Mouse (Mus musculus): ENCODE results near the gene Efnb1.
A peak's percentile ranks its signal among the peaks of the same experiment; 100 is the strongest.
"Not testable (repeated sequence)": the region's sequence is repeated elsewhere in the genome, so short reads cannot be mapped to it uniquely, and the experiment has no call there.

Efnb1 gene

DNA sequence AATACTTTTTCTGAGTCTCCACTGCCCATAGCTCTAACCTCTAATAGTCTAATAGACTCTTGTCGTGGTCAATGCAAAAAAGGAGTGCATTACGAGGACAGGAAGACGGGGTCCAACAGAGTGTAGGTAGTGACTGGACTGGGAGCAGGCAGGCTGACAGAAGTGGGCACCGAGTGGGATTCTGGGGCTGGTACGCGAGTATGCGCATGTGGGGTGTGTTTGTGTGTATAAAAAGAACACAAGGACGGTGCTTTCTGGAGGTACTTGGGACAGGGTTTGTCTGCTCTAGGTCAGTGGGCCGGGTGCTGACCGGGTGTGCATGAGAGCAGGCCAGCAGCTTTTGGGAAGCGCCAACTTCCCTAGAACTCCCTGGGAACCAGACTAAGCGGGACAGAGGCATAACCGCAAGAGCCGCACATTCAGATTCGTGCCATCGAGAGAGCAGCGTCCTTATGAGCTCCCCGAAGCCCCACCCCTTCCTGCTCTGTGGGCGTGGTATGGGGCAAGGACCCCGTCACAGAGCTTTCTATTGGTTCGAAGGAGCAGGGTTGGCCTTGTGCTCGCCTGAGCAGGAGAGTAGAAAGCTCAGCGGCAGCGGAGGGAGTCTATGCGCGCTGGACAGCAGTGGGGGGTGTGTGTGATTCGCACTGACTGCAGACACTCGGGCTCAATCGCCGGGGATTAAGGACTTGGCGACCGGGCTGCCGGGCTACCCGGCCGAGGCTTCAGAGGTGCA, at the start of gene Efnb1:
Gene Efnb1 (plus strand): TSS at position 608 of the 736 bp plus-strand sequence.
- peak; percentile 82 for DNase-seq (ENCODE audit: extremely low spot score, low spot score)

DNA sequence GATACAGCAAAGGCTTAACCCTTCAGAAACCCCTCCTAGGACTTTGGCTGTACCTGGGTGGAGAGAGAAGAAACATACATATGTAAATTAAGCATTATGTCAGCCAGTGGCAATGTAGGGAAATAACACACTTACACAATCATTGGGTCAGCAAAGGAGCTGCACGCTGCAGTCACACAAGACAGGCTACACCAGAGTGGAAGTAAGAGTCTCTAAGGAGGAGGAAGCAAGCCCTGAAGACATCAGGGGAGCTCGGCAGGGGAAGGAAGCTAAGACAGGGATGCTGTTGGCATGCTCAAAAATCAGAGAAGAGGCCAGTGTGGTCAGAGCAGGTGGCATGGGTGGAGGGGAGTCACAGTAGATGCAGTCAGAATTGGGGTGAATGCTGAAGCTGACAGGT, 43.2 kb upstream of the Efnb1 start:
- DNase-seq (ENCODE audit: extremely low spot score, low spot score), result no peak

DNA sequence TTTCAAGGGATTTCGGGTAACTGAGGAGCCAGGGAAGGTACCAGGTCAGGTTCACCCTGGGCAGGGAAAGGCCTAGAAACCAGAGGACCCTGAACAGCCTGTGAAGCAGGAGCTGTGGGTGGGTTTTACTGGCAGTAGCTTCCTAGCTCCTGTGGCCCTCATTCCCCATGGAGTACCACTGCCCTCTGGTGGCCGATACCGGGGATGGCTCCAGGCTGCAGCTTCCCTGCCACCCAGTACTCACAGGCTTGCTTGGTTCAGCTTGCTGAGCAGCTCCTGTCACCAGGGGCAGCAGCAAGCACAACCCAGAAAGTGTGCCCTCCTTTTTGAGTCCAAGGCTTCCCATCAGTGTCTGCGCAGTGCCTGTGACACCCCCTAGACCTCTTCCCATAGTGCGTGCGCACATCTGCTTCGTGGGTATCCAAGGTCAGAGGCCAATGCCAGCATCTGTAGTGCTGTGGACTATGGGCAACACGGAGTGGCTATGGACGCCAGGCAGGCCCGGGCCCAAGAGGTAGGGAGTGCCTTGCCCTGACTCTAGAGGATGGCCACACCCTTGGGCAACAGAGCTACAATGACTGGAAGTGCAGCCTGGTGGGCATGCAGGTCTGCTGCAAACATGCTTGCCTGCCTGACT, 24.7 kb upstream of the Efnb1 start:
- DNase-seq (ENCODE audit: extremely low spot score, low spot score), result not testable (repeated sequence)

DNA sequence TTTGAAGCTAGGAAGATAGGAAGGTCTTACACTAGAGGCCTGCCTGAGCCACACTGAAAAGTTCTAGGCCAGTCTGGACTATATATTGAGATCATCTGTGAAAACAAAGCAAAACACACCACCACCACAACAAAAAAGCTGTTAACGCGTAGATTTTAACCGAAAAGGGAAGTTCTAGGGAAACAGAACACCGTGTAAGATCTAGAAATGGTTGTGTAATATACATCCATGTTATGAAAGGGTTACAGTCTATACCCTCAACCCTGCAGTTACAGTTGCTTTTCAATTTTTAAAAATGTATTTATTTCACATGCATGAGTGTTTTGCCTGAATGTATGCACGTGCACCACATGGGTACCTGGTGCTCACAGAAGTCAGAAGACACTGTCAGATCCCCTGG, 16.4 kb upstream of the Efnb1 start:
- DNase-seq (ENCODE audit: extremely low spot score, low spot score), result no peak

DNA sequence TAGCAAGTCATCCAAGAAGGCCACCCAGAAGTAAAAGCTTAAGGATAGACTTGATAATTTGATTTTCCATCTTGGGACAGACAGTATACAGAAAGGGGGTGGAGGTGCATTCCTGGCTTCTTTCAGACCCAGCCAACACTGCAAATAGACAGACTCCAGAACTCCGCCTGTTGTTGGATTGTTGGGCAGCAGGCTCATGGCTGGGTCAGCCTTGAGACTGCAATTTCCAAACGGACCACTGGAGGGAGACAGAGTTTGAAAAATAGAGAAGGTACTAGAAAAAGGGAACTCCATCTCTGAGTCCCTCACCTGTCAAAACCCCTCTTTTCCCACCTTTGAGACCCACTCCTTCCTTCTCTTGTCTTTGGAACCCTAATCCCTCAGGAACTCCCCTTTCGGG, 5.9 kb upstream of the Efnb1 start:
- peak; percentile 68 for DNase-seq (ENCODE audit: extremely low spot score, low spot score)

DNA sequence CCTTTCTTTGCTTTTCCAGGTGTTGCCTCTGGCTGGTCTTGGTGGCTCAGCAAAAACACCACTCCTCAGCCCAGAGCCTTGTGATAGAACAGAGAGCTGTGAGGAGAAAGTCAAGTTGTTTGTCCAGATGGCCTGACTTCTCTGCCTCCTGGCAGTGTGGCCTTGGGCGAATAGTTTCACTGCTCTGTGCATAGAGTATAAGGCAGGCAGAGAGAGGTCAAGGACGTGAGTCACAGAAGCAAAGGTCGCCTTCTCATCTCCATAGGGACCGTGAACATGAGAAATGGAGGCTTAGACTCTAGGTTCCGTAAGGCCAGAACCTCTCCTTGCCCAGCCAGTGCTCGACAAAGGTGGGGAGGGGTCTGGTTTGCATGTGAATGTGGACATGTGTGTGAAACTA, 3.4 kb upstream of the Efnb1 start:
- DNase-seq (ENCODE audit: extremely low spot score, low spot score), result no peak

DNA sequence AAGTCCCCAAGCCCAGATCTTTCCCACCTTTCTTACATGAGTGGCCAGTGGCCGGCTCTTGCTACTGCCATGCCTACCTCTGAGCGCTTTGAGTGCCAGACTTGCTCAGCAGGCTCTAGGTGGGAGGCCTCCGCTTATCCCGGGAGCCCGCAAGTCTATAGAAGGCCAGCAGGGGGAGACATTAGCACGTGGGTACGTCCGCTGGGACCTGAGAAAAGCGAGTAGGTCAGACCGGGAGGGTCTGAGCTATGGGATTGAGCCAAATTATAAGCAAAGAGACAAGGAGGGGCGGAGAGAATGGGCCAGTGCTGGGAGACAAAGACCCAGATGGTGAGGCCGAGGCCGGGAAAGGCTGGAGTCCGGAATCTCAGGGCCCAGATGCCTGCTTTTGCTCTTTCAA, 1.0 kb upstream of the Efnb1 start:
- DNase-seq (ENCODE audit: extremely low spot score, low spot score), result peak; percentile 83

DNA sequence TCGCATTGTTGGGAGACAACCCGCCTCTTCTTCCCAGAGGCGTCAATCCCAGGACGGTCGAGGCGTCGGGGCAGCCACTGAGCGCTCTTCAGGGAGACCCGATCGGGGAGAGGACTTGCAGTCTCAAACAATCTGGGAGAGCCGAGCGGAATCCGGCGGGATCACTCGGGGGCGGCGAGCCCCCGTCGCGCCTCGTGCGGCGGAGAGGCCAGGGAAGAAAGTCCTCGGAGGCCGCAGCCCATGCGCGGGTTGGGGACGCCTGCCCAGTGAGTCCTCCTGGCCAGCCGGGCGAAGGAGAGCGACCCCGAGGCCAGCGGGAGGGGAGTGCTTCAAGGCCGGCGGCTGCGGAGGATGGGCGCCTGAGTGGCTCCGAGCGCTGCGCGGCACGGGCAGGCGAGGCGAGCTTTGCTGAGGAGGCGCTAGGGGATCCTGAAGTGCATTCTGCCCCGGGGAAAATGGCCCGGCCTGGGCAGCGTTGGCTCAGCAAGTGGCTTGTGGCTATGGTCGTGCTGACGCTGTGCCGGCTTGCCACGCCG, 569 bp downstream of the Efnb1 start:
- DNase-seq (ENCODE audit: extremely low spot score, low spot score), result no peak

DNA sequence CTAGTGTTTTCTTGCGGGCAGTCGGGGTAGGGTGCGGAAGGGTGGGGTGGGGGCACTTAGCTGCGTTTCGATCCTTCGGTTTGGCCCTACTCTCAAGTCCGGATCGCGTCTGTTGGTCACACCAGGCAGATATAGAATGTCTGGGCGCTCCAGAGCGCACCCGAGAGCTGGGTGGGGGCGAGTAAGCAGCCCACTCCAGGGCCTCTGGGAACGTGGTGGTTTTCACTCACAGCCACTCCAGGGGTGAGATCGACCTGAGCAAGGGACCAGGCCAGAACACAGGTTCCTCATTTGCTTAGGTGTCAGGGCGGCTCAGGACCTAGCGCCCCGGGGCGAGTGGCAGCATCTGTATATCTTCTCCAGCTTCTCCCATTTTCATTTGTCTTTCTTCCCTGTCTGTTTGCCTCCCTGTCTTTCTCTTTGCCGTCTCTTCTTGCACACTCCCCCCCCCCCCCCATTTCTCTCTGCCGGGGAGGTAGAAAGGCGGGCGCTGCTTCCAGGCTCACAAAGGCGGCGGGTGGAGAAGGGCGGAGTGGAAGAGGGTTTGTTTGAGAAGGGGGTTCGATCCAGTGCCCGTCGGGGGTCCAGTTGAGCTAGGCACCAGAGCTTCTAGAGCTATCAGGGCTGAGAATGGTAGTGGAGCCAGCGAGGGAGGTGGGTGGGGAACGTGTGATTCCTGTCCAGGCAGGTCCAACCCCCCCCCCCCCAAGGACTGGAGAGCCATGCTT, 1.4 kb downstream of the Efnb1 start:
- DNase-seq (ENCODE audit: extremely low spot score, low spot score), result peak; percentile 32

DNA sequence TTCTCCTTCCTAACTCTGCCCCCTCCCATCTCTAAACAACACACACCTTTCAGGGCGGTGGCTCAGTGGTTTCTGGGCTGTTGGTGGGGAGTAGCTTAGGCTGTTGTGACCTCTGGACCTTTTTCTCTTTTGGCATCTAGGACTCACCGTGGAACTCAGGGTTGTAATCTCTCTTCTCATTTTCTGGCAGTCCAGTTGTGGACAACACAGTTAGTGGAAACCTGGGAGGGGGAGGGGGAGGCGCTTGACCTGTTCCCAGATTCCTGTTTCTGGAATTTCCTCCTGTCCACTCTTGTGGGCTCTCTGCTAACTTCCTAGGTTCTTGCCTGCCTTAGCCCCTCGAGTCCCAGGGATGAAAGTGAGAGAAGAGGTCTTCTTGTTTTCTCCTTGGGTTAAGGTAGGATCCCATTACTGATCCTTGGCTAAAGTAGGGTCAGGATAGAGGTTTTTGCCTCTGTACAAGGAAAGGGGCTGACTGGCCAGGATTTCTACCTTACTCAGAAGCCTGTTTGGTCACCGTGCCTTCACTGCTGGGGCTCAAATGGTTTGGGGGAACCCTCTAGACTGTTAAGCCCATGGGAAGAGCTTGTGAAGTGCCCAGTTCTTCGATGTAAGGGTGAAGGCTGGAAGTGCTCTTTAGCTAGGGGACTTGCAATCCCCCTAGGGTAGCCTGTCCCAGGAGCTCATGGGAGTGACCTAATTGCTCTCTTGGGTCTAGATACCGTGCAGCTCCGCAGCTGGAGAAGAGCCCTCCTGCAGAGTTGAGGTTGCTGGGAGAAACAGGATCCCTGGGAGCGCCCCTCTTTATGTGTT, 2.2 kb downstream of the Efnb1 start:
- DNase-seq (ENCODE audit: extremely low spot score, low spot score), result no peak

DNA sequence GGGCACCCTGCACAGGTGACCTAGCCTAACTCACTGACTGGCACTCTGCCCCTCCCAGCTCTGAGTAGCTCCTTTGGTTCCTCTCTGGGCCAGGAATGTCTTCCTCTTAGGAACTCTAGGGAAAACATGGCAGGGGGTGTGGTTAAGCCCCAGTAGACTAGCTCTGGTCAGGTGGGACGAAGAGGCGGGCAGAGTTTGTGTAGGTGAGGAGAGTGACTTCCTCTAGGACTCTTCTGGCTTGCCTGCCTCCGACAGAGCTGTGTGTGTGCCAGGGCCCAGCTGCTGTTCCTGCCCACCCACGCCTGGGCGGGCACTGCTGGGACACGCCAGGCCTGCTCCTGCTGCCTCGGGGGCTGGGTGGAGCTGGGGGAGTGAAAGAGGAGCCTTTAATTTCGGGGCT, 5.1 kb downstream of the Efnb1 start:
- no peak for DNase-seq (ENCODE audit: extremely low spot score, low spot score)

DNA sequence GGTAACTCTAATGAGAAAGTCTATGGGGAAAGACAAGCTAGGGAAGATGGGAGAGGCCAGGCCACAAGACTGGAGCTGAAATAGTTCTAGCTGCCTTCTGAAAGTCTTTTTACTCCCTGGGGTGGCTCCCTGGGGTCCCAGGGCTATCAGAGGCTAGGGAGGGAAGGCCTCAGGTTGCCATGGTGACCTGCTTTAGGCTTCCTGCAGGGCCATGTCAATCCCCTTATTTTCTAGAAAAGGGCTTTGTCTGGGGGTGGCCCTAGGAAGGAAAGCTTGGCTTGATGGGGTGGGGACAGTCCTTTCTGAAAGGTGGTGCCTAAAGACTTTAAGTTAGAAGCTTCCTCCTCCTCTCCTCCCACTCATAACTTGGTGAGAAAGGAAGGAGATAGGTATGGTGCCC, 6.0 kb downstream of the Efnb1 start:
- no peak for DNase-seq (ENCODE audit: extremely low spot score, low spot score)

DNA sequence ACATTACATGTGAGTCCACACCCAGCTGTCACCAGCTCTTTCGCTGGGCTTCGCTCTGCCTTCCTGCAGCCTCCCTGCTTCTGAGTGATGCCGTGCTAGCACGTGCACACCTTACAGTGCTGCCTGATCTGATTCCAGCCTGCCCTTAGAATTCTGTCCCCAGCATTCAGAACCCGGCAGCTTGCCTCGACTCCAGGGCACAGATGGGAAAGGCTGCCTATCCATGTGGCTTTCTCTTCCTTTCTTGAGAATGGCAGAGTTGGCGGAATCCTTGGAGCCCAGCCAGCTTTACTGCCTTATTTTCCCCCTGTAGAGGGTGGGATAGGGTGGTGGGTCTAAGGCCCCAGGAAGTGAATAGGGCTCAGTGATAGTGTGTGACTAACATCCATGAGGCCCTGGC, 9.6 kb downstream of the Efnb1 start:
- no peak for DNase-seq (ENCODE audit: extremely low spot score, low spot score)

DNA sequence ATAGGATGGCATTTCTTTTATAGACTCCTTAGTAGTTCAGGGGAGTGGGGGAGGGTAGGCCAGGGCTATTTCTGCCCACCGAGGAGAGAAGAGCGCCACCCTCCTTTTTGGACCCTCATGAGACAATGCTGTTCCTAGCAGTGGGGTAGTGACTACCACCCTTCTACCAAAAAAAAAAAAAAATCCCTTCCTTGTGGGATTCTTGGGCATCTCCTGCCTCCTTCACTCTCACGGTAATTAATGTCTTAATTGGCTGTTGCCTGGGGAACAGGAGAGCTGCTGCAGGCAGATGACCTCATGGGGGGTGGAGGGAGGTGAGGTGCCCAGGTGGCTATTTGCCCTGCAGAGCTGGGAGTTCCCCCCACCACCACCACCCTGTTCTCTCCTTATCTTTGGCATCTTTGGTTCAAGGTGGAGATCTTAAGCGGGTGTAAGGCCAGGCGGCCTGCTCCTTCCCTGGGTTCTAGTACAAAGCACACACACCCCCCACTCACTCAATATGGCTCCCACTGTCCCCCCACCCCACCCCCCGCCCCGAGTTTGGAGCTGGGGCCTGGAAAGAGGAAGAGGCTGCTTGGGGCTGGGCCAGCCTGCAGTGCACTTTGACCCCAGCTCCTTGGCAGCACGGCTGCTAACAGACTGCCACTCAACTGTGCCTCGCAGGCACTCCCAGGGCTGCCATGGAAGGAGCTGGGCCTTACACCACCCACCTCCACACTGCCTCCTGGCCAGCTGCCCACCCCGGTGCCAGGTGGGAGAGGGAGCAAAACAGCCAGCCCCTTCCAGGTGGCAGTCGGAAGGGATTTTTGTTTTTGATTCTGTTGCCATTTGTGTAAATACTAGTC, 12.4 kb downstream of the Efnb1 start:
- DNase-seq (ENCODE audit: extremely low spot score, low spot score), result no peak

DNA sequence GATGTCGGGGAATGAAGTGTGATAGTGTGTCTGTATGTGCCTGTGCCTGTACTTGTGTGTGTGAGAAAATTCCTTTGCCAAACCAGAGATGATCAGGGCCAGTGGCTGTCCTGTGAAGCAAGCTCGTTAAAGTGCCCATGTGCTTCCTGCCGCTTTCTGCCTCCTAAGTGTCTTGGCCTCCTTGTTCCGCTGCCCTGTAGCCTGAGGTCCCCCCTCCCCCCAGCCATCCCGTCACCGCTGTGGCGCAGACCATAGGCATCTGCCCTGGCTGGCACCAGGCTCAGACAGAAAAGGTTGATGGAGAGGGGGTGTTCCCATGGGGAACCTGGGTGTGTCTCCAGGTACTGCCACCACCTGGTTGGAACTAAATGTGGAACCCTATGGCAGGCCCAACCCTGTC, 13.1 kb downstream of the Efnb1 start:
- no peak for DNase-seq (ENCODE audit: extremely low spot score, low spot score)

DNA sequence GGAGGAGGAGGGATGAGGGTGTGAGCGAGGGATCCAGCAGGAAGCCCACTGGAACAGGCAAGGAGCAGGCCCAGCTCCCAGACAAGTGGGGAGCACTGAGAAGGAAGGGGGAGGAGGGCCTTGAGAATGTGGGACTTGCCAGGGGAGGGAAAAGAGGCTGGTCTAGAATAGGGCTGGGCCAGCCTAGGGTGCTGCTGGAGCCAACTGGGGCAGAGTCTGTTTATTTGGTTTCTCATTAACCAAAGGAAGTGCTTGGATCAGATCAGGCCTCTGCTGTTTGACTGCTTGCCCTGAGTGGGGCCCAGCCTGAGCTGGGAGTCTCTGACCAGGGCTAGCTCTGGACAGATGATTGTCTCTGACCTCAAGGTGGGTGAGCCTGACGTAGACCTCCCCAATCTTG, 14.0 kb downstream of the Efnb1 start:
- no peak for DNase-seq (ENCODE audit: extremely low spot score, low spot score)

DNA sequence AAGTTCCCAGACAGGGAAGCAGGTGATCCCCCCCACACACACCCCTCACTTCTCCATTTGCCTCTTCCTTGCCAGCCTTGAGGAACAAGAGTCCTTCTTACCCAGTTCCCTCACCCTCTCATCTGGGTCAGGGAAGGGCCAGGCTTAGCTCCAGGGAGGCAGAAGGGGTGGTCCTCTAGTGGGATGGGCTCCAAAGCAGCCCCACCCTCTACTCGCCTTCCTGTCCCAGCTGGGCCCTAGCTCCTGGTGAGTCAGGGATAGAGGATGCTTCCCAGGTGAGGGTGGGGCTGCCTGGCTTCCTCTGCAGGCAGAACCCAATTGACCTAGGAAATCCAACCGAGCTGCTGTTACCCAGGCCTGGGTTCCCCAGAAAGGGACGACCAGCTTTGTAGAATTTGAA, 14.8 kb downstream of the Efnb1 start:
- no peak for DNase-seq (ENCODE audit: extremely low spot score, low spot score)

DNA sequence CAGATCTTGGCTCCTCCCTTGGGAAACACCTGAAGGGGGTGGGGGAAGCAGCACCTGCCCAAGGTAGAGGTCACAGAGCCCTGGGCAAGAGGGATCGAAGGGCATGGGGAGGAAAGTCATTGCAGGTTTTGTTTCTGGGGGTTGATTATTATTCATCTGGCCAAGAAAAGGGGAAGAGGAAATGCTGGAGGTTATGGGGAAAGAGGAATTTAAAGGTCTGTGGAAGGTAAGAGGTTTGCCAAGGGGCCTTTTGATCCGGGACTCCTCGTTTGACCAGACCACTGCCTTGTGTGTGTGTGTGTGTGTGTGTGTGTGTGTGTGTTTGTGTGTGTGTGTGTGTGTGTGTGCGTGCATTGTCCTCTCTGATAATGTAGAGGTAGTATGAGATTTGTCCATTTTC, 15.5 kb downstream of the Efnb1 start:
- DNase-seq (ENCODE audit: extremely low spot score, low spot score), result no peak

DNA sequence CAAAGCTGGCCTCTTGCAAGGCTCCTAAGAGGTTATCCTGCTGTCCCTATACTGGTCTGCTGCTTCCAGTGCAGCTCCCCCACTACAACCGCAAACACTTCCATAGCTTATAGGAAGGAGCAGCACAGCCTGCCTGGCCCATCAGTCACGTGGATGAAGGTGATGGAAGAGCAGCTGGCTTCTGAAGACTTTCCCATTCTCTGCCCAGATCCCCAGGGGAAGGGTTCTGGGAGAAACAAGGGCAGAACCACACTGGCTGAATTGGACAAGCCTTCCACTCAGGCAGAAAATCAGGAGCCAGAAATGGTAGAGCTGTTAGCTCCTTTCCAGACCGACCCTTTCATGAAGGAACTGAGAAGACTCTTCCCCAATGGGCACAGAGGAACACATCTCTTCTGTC, 16.2 kb downstream of the Efnb1 start:
- no peak for DNase-seq (ENCODE audit: extremely low spot score, low spot score)

DNA sequence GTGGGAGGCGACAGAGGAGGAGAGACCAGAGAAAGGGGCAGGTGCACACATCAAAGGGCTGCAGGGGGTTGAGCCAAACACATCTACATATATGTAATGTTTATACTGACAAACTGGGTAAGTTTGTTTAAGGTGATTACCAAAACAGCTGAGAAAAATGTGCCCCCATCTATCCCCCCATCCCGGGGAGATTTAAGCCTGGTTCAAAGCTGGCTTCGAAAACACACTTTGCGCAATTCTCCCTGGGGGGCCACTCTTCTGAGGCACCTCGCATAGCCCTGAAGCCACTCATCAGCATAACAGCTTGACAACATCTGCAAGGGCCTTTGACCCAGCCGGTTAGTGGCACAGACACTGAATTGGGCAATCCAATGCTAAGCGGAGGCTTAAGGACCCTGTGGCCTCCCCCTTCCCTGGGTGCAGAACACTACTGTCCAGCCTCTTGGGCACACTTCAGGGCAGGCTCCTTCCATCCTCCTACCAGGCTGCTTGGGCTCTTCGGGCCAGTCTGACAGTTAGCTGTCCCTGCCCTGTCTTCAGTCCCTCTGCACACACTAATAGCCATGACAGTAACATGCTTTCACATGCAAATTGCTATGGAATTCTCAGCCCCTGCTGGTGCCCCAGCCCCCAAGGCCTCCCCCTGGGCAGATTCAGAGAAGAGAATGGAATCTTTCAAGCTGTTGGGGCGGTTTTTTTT, 16.8 kb downstream of the Efnb1 start:
- DNase-seq (ENCODE audit: extremely low spot score, low spot score), result peak; percentile 31

Data from neural tube, embryonic 10.5 days (tissue).